Mouse (Mus musculus) spleen, adult 2 months (tissue): ENCODE results near the gene Rptor.

Experiments used
- CTCF ChIP-seq: fragments of 200-500 bp; IDR thresholded peaks from 2 replicates; pipeline ENCODE4 v1.5.1; 2011; ENCODE audit warnings: mild to moderate bottlenecking, inconsistent platforms; ENCODE audit not compliant: insufficient read depth, insufficient read length, insufficient replicate concordance; ENCODE audit errors: extremely low read depth
- POLR2A ChIP-seq: fragments of 200-500 bp; IDR thresholded peaks from 2 replicates; pipeline ENCODE4 v1.6.1; 2011; ENCODE audit warnings: low read depth, low read length, inconsistent platforms

DNA sequence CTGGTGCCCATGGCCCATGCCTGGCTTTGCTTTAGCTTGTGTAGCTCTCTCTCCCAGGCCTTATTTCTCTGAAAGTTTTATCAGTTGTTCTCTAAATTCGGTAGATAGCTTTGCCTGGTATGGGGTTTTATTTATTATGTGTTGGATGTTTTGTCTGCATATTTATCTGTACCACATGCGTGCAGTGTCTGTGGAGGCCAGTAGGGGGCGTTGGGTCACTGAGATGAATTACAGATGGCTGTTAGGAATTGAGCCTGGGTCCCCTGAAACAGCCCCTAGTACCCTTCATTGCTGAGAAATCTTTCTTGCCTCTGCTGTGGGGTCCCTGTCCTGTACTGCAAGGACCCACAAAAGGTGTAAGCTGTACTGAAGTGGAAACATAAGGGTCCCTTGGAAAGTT, 24.5 kb downstream of the Rptor start:
- TF ChIP-seq CTCF = no peak
- TF ChIP-seq POLR2A = no peak
